Mouse (Mus musculus) left cerebral cortex, postnatal 14 days (tissue): ENCODE measurements around the gene Cacna1e. TPM values are rescaled to one million over a fixed set of nuclear protein-coding genes. Genes with fewer than 3 reads are reported as not detected.

ENCODE experiments used
- DNase-seq, 2 experiments: peaks; one replicate each; pipeline ENCODE4 v3.0.0; 2021 to 2022; ENCODE audit warnings: low spot score in 2 of 2, mixed read lengths in 1 of 2
- intact Hi-C: fragments of 180-260 bp; cut with DNase I; formaldehyde crosslinking; loops from one replicate; pipeline ENCODE4 v1.15.1; 2025
- total RNA-seq, 2 experiments: library from RNA; stranded (reverse); gene quantifications; 2 replicates each; pipeline ENCODE4 v1.2.3; 2021

Cacna1e gene
- total RNA-seq, 2 experiments from 2014 or later = 151 to 157 TPM

DNA sequence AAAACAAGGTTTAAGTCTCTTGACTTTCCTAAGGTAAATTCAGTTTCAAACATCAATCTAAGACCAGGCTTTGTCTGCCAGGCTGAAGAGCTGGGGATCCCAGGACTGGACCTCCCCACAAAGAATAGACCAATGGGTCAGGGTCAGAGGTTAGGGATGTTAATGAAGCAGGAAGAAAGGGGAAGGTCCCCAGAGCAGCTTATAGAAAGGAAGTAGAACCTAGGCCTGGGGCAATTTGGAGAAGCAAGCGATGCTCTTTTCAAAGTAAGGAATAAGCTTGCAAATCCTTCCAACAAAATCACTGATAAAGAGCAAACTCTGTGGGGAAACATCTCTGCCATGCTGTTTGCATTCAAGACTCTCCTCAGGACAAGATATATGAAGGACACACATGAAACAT lies 205.3 kb downstream of the Cacna1e start:
- DNase-seq = no peak
- intact Hi-C loops = no loop called here

DNA sequence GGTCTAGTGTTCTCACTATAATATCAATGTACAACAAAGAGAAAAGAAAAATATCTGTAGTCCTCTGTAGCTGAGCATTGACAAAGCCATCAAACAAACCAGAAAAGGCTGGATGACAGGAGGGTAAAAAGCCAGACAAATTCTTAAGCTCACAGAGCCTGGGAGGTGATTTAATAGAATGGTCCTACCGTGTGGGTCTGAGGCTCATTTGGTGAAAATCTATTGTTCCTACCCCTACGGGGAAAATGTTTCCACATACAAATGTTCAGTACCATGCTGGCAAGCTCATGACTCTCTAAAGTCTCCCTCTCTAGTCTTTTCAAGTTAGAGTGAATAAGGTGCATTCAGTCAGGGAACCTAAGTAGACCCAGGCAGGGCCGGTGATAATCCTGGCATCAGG lies 206.2 kb downstream of the Cacna1e start:
- DNase-seq = no peak
- intact Hi-C loops = no loop called here

GRCm38 (mm10) chr1:154677677-154678076 lies 206.6 kb downstream of the Cacna1e start:
- intact Hi-C loops = no loop called here
- DNase-seq = no peak

DNA sequence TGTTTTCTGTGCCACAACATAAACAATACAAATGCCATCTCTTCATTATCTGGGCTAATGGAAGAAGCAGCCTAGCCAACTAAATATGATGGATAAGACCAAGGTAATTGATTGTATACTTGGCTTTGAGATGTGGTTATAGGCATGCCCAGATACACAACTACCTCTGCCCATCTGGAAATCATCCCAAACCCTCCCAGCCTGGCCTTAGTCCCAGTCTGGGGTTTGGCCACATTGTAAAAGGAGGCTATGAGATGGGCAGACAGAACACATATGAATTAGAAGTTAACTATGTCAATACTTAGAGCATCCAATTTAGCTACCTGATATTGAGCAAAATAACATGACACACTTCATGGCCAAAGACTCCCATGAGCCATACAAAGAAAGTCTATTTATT lies 220.6 kb downstream of the Cacna1e start:
- DNase-seq = no peak
- intact Hi-C loops = no loop called here

GRCm38 (mm10) chr1:154661977-154662376 lies 222.3 kb downstream of the Cacna1e start:
- intact Hi-C loops = no loop called here
- DNase-seq = peak; percentile 64 to 80

- DNase-seq = peak; percentile 79 to 88
- intact Hi-C loops = no loop called here
Measured at GRCm38 (mm10) chr1:154661221-154661864, 223.0 kb downstream of the Cacna1e start.

DNA sequence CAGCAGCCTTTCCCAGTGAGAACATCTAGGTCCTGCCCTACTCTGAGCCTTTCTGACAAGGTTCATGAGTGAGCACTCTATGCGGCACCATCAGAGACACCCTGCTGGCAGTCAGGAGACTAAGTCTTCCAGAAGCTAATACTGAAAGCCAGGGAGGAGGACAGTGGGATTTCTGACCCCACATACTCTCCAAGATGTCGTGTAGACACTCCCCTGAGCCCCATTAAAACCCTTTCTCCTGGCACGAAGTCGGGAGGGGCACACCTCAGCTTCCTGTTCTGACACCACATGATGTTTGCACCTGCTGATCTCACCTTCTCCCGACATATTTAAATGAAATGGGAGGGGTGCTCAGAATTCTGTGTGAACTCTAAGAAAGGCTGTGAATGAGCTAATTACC lies 226.9 kb downstream of the Cacna1e start:
- intact Hi-C loops = loop anchor here (2.0 kb wide), 1 partner anchor 17 kb away; no protein-coding TSS in a partner anchor
- DNase-seq = no peak

GRCm38 (mm10) chr1:154653951-154654350 lies 230.3 kb downstream of the Cacna1e start:
- DNase-seq = no peak
- intact Hi-C loops = no loop called here

GRCm38 (mm10) chr1:154646156-154646950 lies 237.9 kb downstream of the Cacna1e start:
- no peak for DNase-seq
- intact Hi-C loops = no loop called here

DNA sequence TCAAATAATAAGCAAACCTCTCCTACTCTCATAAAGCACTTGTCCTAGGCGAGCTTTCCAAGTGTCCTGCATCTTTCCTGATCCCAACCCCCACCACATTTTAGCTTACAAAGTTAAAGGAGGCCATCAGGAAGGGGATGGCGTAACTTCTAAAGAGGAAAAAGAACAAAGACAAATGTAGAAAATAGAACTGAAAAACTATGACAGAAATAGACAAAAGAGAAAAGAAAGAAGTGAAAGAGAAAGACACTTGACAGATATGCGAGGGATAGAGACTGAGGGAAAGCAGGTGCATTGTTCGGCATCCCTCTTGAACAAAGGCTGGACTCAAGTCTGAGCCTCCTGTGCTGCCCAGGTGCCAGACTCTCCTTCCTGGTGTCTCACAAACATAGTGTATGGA lies 246.5 kb downstream of the Cacna1e start:
- DNase-seq = no peak
- intact Hi-C loops = no loop called here

DNA sequence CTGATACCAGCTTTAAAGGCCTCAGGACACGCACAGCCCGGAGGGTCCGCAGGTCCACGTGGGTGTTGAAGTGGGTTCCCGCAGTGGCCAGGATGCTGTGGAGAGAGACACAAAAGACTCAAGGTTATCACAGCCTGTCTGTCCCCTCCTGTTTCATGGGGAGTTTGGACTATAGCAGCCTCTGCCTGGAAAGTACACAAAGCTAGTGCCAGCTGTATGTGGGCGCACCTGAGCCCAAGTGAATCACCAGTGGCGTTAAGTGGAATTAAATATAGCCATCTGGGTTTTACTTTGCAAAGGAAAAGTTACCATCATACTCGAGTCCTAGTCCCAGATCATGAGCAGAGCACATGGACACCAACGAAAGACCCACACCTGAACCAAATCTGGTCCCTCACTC lies 248.5 kb downstream of the Cacna1e start:
- peak; percentile 27 to 58 for DNase-seq
- intact Hi-C loops = no loop called here

- no peak for DNase-seq
- intact Hi-C loops = no loop called here
Measured at GRCm38 (mm10) chr1:154632886-154633285, 251.4 kb downstream of the Cacna1e start.

- DNase-seq = no peak
- intact Hi-C loops = no loop called here
Measured at GRCm38 (mm10) chr1:154622666-154623653, 261.3 kb downstream of the Cacna1e start.

GRCm38 (mm10) chr1:154617743-154618455 lies 266.4 kb downstream of the Cacna1e start:
- no peak for DNase-seq
- intact Hi-C loops = no loop called here

GRCm38 (mm10) chr1:154615759-154616158 lies 268.5 kb downstream of the Cacna1e start:
- DNase-seq = peak; percentile 29 to 52
- intact Hi-C loops = no loop called here

DNA sequence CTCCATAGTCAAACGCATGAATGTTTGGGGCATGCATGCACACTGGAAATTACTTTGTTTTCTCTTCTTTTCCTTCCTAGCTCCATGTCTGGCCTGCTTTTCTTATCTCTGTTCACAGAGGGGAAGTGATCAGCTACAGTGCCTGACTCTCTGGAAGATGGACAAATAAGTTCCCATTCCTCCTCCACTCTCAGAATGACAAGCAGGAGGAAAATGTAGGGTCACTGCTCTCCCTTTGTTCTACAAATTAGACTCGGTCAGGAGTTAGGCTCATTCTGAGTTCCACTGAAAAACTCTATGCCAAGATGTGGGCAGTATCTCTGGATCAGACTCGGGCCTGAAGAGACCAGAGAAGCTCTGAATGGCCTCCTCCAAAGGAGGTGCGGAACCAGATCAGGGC lies 275.8 kb downstream of the Cacna1e start:
- no peak for DNase-seq
- intact Hi-C loops = loop anchor here (5.0 kb wide), 1 partner anchor 114 kb away; no protein-coding TSS in a partner anchor

DNA sequence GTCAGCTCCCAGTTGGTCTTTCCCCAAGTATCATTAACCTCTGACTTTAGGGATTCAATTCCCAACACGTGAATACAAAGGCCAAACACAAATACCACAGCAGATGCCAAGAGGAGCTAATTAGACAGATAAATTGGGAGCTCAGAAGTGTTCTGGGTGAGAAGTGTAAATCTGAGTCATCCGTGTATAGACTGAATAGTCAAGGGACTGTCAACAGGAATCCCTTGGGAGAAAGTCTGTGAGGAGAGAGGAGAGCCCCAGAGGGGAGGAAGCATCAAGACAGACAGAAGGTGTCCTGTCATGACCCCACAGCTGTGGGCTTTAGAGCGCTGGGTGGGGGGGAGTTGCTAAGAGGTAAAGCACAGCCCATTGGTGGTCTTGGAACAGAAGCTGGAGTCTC lies 276.9 kb downstream of the Cacna1e start:
- no peak for DNase-seq
- intact Hi-C loops = loop anchor here (5.0 kb wide), 1 partner anchor 115 kb away; no protein-coding TSS in a partner anchor

- no peak for DNase-seq
- intact Hi-C loops = loop anchor here (5.0 kb wide), 1 partner anchor 117 kb away; no protein-coding TSS in a partner anchor
Measured at GRCm38 (mm10) chr1:154605601-154606000, 278.7 kb downstream of the Cacna1e start.

GRCm38 (mm10) chr1:154603781-154604180 lies 280.5 kb downstream of the Cacna1e start:
- intact Hi-C loops = no loop called here
- no peak for DNase-seq
